Mouse (Mus musculus): ENCODE results near the gene Olfr1315-ps1.

The Olfr1315-ps1 gene

GRCm38 (mm10) chr2:112115340-112115739 is at the start of gene Olfr1315-ps1:
Gene Olfr1315-ps1, minus strand, starts transcription at chr2:112115440.
- in situ Hi-C loops (cut with MboI; ENCODE audit: unreplicated experiment in 2 of 2): no loop called here

- in situ Hi-C loops (cut with MboI; ENCODE audit: unreplicated experiment in 2 of 2): no loop called here
These were observed 38.7 kb upstream of the Olfr1315-ps1 start, which contains the start of gene Olfr1318 for GRCm38 (mm10) chr2:112153898-112154297. Gene Olfr1318, plus strand, starts transcription at chr2:112154198.

DNA sequence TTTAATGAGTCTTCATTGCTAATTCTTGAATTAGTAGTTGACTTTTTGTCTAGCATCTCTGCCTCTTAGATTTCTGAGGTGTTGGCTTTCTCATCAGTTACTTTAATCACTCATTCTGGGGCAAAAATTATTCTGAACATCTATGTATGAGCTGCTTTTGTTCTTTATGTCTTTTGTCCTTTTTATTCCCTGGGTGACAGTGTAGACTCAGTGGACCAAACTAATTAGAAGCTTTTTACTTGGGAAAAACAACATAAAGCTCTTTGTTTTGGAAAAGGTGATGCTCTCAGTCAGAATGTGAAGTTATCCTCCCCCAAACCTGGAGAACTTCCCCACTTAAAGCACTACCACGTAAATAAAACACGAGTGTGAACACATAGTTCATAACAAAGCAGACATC is 24.8 kb upstream of the Olfr1315-ps1 start, which contains the start of gene Olfr1317:
Olfr1317 (plus strand) TSS at position 301 of the 400 bp plus-strand sequence.
- in situ Hi-C loops (cut with MboI; ENCODE audit: unreplicated experiment in 2 of 2): no loop called here

DNA sequence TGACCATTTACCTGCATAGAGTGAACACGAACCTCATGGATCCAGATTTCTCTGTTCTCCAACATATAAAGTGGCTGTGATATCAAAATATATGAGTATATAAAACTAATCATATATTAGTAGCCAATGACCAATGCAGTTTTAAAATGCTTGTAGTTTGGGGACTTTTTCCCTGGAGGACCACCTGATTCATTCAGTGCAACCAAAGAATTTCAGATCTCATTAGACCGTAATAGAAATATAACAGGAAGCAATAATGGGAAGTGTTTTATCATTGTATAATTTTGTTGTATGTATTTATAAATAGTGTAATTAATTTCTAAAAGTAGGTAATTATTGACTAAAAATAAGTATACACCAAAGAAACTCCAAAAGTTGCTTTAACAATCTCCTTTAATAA is 19.6 kb upstream of the Olfr1315-ps1 start, which contains the start of gene Olfr1316:
Olfr1316 (minus strand) TSS at position 101 of the 400 bp plus-strand sequence.
- in situ Hi-C loops (cut with MboI; ENCODE audit: unreplicated experiment in 2 of 2): no loop called here

DNA sequence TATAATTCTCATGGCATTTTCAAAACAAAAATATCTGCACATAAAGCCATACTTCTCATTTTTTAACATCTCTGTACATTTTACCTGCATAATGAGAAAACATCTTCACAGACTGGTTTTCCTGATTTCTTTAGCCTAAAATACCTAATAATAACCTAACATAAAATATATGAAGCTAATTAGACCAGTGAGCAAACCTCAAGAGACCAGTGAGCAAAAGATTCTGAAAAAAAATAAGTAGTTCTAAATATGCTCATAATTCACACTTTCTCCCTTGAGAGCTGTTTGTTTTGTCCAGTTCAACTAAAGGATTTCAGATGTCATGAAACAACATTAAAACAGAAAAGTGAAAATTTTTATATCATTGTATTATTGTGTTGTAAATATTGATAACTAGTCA is 18.6 kb downstream of the Olfr1315-ps1 start, which contains the start of gene Olfr1314:
Olfr1314 (minus strand) TSS at position 101 of the 400 bp plus-strand sequence.
- in situ Hi-C loops (cut with MboI; ENCODE audit: unreplicated experiment in 2 of 2): no loop called here

DNA sequence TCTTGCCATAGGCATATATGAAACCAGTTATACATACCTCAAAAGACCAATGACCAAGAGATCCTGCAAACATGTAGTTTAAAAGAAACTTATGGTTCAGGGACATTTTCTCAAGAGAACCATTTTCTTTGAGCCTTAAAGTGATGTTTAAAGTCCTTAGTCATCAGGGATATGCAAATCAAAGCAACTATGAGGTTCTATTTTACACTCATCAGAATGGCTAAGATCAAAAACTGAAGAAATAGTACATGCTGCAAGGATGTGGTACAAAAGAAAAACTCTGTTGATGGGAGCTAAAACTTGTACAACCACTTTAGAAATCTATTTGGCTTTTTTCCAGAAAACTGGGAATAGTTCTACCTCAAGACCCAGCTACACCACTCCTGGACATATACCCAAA is 37.5 kb downstream of the Olfr1315-ps1 start, which contains the start of gene Olfr1313:
Olfr1313 (minus strand) TSS at position 101 of the 400 bp plus-strand sequence.
- in situ Hi-C loops (cut with MboI; ENCODE audit: unreplicated experiment in 2 of 2): no loop called here

Data from v-Abl transformed pro-B cells (cell line).